Mouse (Mus musculus): ENCODE data around the gene Mdga1. TPM values are rescaled to one million over a fixed set of nuclear protein-coding genes. Genes with fewer than 3 reads are reported as not detected.

Mdga1 gene
- polyA plus RNA-seq, 2 experiments = 4.8 to 13.2 TPM

DNA sequence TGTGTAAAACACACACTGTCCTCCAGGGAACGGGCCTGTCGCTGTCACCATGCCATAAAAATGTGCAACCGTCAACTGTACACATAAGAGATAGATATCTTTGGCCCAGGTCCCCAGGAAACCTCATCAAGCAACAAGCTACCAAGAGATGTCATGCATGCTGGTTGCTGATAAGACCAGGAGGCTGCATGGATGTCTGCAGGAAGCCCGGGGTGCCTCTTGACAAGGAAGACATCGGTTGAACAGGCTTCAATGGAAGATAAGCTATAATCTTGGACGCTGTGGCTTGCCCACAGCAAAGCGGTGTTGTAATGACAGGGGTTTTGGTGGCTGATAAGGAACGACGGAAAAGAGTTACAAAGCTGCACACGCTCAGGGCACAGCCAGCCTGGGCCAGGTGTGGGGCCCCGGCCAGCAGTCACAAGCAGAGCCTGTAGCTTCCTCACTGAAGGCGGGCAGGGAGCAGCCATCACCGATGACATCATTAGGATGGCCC lies 110.1 kb downstream of the Mdga1 start:
- DNase-seq (ENCODE audit: low spot score) (no peak), ATAC-seq (ENCODE audit: low FRiP score, low read depth) (no peak)
- H3K27ac ChIP-seq (replicated peaks; ENCODE audit: low read depth, low read length) = no peak overlapping the region
- 84% methylated on average over 13 of the region's 13 CpGs for WGBS
- H3K9me3 ChIP-seq (ENCODE audit: control insufficient read depth, low read length) = no peaks in the 10 kb centered on the region
- H3K4me1 ChIP-seq (ENCODE audit: control insufficient read depth, insufficient read depth, low read length) = 0 out of 2 replicates have a peak, but pooled peaks cover 5% of the 10 kb centered on the region
- no peak overlapping the region for H3K4me3 ChIP-seq (replicated peaks; ENCODE audit: low read length)
- H3K27me3 ChIP-seq (ENCODE audit: control insufficient read depth, insufficient read depth, low read length) = no peaks in the 10 kb centered on the region
- TF ChIP-seq POLR2A (IDR thresholded peaks at IDR 0.05; ENCODE audit: borderline replicate concordance, extremely low read depth, insufficient read depth, insufficient read length) = no peak
- H3K9ac ChIP-seq (ENCODE audit: low read depth, low read length, severe bottlenecking) = no peak overlapping the region
- H3K4me2 ChIP-seq (replicated peaks; ENCODE audit: low read depth, low read length, severe bottlenecking) = no peak overlapping the region
- H3K36me3 ChIP-seq (ENCODE audit: control insufficient read depth, insufficient read depth, low read length) = no peaks in the 10 kb centered on the region

DNA sequence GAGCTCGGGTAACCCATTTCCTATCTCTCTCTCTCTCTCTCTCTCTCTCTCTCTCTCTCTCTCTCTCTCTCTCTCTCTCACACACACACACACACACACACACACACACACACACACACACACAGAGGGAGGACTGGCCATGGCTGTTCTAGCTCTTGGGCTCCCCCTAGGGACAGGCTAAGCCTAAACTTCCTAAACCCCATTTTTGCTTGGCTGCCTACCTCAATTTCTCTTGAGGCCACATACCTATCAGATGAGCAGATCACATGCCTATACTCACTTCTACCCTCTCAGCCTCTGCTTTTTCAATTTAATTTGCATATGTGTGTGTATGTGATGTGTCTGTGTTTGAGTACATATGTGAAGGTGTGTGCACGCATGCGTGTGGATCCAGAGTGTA lies 111.1 kb downstream of the Mdga1 start:
- H3K9ac ChIP-seq (ENCODE audit: low read depth, low read length, severe bottlenecking) = no peak overlapping the region
- ATAC-seq (ENCODE audit: low FRiP score, low read depth) = no peak

GRCm38 (mm10) chr17:29855702-29856580 lies 113.9 kb downstream of the Mdga1 start:
- Histone ChIP-seq H3K27ac (replicated peaks; ENCODE audit: low read depth, low read length) (no peak overlapping the region), H3K9ac (ENCODE audit: low read depth, low read length, severe bottlenecking) (no peak overlapping the region), H3K4me2 (replicated peaks; ENCODE audit: low read depth, low read length, severe bottlenecking) (no peak overlapping the region), H3K4me1 (ENCODE audit: control insufficient read depth, insufficient read depth, low read length) (0 out of 2 replicates have a peak, but pooled peaks cover 5% of the 10 kb centered on the region), H3K36me3 (ENCODE audit: control insufficient read depth, insufficient read depth, low read length) (no peaks in the 10 kb centered on the region), H3K4me3 (replicated peaks; ENCODE audit: low read length) (no peak overlapping the region), H3K9me3 (ENCODE audit: control insufficient read depth, low read length) (no peaks in the 10 kb centered on the region), H3K27me3 (ENCODE audit: control insufficient read depth, insufficient read depth, low read length) (no peaks in the 10 kb centered on the region)
- DNase-seq (ENCODE audit: low spot score) = no peak
- ATAC-seq (ENCODE audit: low FRiP score, low read depth) = no peak
- TF ChIP-seq POLR2A (IDR thresholded peaks at IDR 0.05; ENCODE audit: borderline replicate concordance, extremely low read depth, insufficient read depth, insufficient read length) = no peak
- 68% methylated on average over 18 of the region's 18 CpGs for WGBS

More for the DNA sequence above, 111.1 kb downstream of the Mdga1 start:
- H3K4me2 ChIP-seq (replicated peaks; ENCODE audit: low read depth, low read length, severe bottlenecking) = no peak overlapping the region
- no peak for TF ChIP-seq POLR2A (IDR thresholded peaks at IDR 0.05; ENCODE audit: borderline replicate concordance, extremely low read depth, insufficient read depth, insufficient read length)
- H3K4me1 ChIP-seq (ENCODE audit: control insufficient read depth, insufficient read depth, low read length) = 0 out of 2 replicates have a peak, but pooled peaks cover 5% of the 10 kb centered on the region
- H3K27me3 ChIP-seq (ENCODE audit: control insufficient read depth, insufficient read depth, low read length) = no peaks in the 10 kb centered on the region
- H3K4me3 ChIP-seq (replicated peaks; ENCODE audit: low read length) = no peak overlapping the region
- H3K36me3 ChIP-seq (ENCODE audit: control insufficient read depth, insufficient read depth, low read length) = no peaks in the 10 kb centered on the region
- 90% methylated on average over 3 of the region's 3 CpGs for WGBS
- H3K9me3 ChIP-seq (ENCODE audit: control insufficient read depth, low read length) = no peaks in the 10 kb centered on the region
- no peak for DNase-seq (ENCODE audit: low spot score)
- no peak overlapping the region for H3K27ac ChIP-seq (replicated peaks; ENCODE audit: low read depth, low read length)

DNA sequence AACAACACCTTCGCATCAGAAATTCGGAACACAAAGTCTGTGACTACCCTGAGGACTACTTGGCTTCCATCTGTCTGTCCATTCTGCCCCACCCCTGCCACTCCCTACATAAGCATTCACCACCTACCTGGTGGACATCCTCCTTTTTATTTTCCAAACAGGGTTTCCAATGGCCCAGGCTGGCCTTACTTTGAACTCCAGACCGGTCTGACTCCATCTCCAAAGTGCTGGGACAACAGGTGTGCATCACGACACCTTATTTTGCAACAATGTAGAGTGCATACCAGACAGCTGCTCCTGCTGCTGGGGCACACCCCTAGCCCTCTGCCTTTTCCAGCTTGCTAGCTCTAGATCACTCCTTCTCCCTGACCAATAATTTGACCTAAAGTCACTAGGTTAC lies 115.1 kb downstream of the Mdga1 start:
- 87% methylated on average over 4 of the region's 4 CpGs for WGBS
- Histone ChIP-seq H3K9me3 (ENCODE audit: control insufficient read depth, low read length) (no peaks in the 10 kb centered on the region), H3K4me1 (ENCODE audit: control insufficient read depth, insufficient read depth, low read length) (0 out of 2 replicates have a peak, but pooled peaks cover 5% of the 10 kb centered on the region), H3K27ac (replicated peaks; ENCODE audit: low read depth, low read length) (no peak overlapping the region), H3K4me3 (replicated peaks; ENCODE audit: low read length) (no peak overlapping the region), H3K27me3 (ENCODE audit: control insufficient read depth, insufficient read depth, low read length) (no peaks in the 10 kb centered on the region), H3K9ac (ENCODE audit: low read depth, low read length, severe bottlenecking) (no peak overlapping the region), H3K4me2 (replicated peaks; ENCODE audit: low read depth, low read length, severe bottlenecking) (no peak overlapping the region), H3K36me3 (ENCODE audit: control insufficient read depth, insufficient read depth, low read length) (no peaks in the 10 kb centered on the region)
- ATAC-seq (ENCODE audit: low FRiP score, low read depth) = no peak
- no peak for DNase-seq (ENCODE audit: low spot score)
- TF ChIP-seq POLR2A (IDR thresholded peaks at IDR 0.05; ENCODE audit: borderline replicate concordance, extremely low read depth, insufficient read depth, insufficient read length) = no peak

DNA sequence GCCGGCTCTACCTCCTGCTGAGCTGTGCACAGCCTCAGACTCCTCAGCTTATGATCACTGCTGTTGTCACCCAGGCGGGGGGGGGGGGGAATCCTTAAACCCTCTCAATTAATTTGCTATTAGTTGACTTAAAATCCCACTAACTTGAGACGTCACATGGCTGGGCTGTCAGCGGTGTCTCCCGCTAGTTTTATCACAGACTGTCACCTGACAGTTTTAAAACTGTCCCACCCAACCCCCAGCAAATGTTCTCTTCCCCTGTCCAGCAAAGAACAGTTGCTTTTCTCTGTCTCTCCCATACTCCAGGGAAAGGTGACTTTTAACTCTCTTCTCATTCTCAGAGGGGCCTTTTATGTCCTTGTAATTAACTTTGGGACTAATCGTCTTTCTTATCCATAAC lies 115.5 kb downstream of the Mdga1 start:
- Histone ChIP-seq H3K4me3 (replicated peaks; ENCODE audit: low read length) (no peak overlapping the region), H3K27me3 (ENCODE audit: control insufficient read depth, insufficient read depth, low read length) (no peaks in the 10 kb centered on the region), H3K9ac (ENCODE audit: low read depth, low read length, severe bottlenecking) (no peak overlapping the region), H3K4me2 (replicated peaks; ENCODE audit: low read depth, low read length, severe bottlenecking) (no peak overlapping the region), H3K27ac (replicated peaks; ENCODE audit: low read depth, low read length) (no peak overlapping the region), H3K36me3 (ENCODE audit: control insufficient read depth, insufficient read depth, low read length) (no peaks in the 10 kb centered on the region), H3K9me3 (ENCODE audit: control insufficient read depth, low read length) (no peaks in the 10 kb centered on the region), H3K4me1 (ENCODE audit: control insufficient read depth, insufficient read depth, low read length) (0 out of 2 replicates have a peak, but pooled peaks cover 5% of the 10 kb centered on the region)
- DNase-seq (ENCODE audit: low spot score) (no peak), ATAC-seq (ENCODE audit: low FRiP score, low read depth) (no peak)
- TF ChIP-seq POLR2A (IDR thresholded peaks at IDR 0.05; ENCODE audit: borderline replicate concordance, extremely low read depth, insufficient read depth, insufficient read length) = no peak
- WGBS = 54% methylated on average over 6 of the region's 6 CpGs

Data from limb, embryonic 14.5 days (tissue).